Mouse (Mus musculus): ENCODE results near the gene Ank2. TPM values are rescaled to one million over a fixed set of nuclear protein-coding genes. Genes with fewer than 3 reads are reported as not detected.

The Ank2 gene
- polyA plus RNA-seq, 1 experiment from 2014 or later, result 24.9 TPM

DNA sequence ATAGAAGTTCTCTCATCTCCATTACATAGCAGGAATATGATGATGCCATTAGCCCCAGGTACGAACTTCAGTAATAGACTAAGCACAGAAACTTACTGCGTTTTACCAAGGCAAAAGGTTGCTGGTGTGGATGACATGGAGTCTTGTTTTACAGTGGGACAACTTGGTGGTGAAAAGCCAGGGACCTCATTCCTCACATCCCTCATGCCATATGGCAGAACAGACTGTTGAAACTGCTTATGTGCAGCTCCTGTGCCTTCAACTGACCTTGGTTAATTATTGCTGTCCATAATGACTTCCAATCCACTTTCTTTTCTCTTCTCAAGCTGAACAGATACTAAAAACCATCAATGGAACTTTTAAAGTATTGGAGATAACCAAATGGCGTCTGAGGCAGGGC, 298.4 kb downstream of the Ank2 start:
- Histone ChIP-seq H3K9ac (no peak overlapping the region), H3K4me1 (replicated peaks) (no peaks in the 10 kb centered on the region), H3K27ac (no peak overlapping the region), H3K4me2 (replicated peaks) (no peak overlapping the region), H3K27me3 (replicated peaks) (no peaks in the 10 kb centered on the region), H3K4me3 (replicated peaks) (no peak overlapping the region), H3K36me3 (no peaks in the 10 kb centered on the region), H3K9me3 (no peaks in the 10 kb centered on the region)
- 87% methylated on average over 3 of the region's 3 CpGs for WGBS
- no peak for ATAC-seq

GRCm38 (mm10) chr3:127199112-127199665, 300.0 kb downstream of the Ank2 start:
- no peak overlapping the region for H3K4me2 ChIP-seq (replicated peaks)
- no peak for ATAC-seq
- no peak overlapping the region for H3K27ac ChIP-seq
- no peaks in the 10 kb centered on the region for H3K9me3 ChIP-seq
- H3K27me3 ChIP-seq (replicated peaks), result no peaks in the 10 kb centered on the region
- no peaks in the 10 kb centered on the region for H3K36me3 ChIP-seq
- H3K4me3 ChIP-seq (replicated peaks), result no peak overlapping the region
- 90% methylated on average over 9 of the region's 9 CpGs for WGBS
- H3K9ac ChIP-seq, result no peak overlapping the region
- H3K4me1 ChIP-seq (replicated peaks), result no peaks in the 10 kb centered on the region

DNA sequence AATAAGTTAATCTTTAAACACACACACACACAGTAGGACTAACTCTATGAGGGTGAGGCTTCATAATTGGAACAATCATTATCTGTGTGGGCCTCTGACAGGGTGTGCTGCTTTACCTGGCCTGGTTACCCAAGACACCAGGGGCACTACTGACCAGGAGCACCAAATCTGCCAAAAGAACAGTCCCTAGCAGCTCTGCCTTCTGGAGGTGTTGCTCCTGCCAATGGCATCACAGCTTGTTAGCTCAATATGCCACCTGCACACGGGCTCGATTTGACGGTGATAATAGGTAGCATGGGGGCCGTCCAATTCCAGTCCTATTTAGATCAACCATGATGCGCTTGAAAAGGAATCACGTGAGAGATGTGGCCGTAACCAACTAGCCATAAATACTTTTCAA, 300.5 kb downstream of the Ank2 start:
- H3K36me3 ChIP-seq, result no peaks in the 10 kb centered on the region
- H3K9ac ChIP-seq, result no peak overlapping the region
- H3K4me3 ChIP-seq (replicated peaks), result no peak overlapping the region
- 90% methylated on average over 7 of the region's 7 CpGs for WGBS
- no peak overlapping the region for H3K4me2 ChIP-seq (replicated peaks)
- no peak for ATAC-seq
- H3K27me3 ChIP-seq (replicated peaks), result no peaks in the 10 kb centered on the region
- H3K9me3 ChIP-seq, result no peaks in the 10 kb centered on the region
- no peak overlapping the region for H3K27ac ChIP-seq
- H3K4me1 ChIP-seq (replicated peaks), result no peaks in the 10 kb centered on the region

DNA sequence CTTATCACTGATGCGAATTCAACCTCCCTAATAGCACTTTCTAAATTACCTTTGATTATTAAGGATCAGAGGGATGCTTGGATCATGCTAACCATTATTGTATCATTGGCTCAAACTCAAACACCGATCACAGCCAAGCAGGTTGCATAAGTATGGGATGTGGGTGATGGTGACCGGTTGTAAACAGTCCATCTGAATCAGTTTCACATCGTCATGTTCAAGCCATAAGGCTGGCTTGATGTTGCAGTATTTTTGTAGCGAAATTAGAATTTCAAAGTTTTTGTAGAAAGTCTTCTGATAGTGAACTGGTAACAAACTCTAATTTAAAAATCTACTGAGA, 310.4 kb downstream of the Ank2 start:
- Histone ChIP-seq H3K36me3 (no peaks in the 10 kb centered on the region), H3K9me3 (no peaks in the 10 kb centered on the region), H3K27me3 (replicated peaks) (no peaks in the 10 kb centered on the region), H3K4me3 (replicated peaks) (no peak overlapping the region), H3K27ac (no peak overlapping the region), H3K4me1 (replicated peaks) (no peaks in the 10 kb centered on the region), H3K9ac (no peak overlapping the region), H3K4me2 (replicated peaks) (no peak overlapping the region)
- 91% methylated on average over 5 of the region's 5 CpGs for WGBS
- no peak for ATAC-seq

GRCm38 (mm10) chr3:127188086-127188788, 310.9 kb downstream of the Ank2 start:
- WGBS, result 92% methylated on average over 5 of the region's 5 CpGs
- Histone ChIP-seq H3K4me3 (replicated peaks) (no peak overlapping the region), H3K4me2 (replicated peaks) (no peak overlapping the region), H3K27me3 (replicated peaks) (no peaks in the 10 kb centered on the region), H3K36me3 (no peaks in the 10 kb centered on the region), H3K9me3 (no peaks in the 10 kb centered on the region), H3K9ac (no peak overlapping the region), H3K4me1 (replicated peaks) (no peaks in the 10 kb centered on the region), H3K27ac (no peak overlapping the region)
- no peak for ATAC-seq

GRCm38 (mm10) chr3:127187081-127187480, 312.1 kb downstream of the Ank2 start:
- 86% methylated on average over 2 of the region's 2 CpGs for WGBS
- H3K9ac ChIP-seq, result no peak overlapping the region
- no peaks in the 10 kb centered on the region for H3K4me1 ChIP-seq (replicated peaks)
- no peaks in the 10 kb centered on the region for H3K9me3 ChIP-seq
- no peak overlapping the region for H3K27ac ChIP-seq
- H3K4me3 ChIP-seq (replicated peaks), result no peak overlapping the region
- H3K27me3 ChIP-seq (replicated peaks), result no peaks in the 10 kb centered on the region
- H3K36me3 ChIP-seq, result no peaks in the 10 kb centered on the region
- ATAC-seq, result no peak
- H3K4me2 ChIP-seq (replicated peaks), result no peak overlapping the region

DNA sequence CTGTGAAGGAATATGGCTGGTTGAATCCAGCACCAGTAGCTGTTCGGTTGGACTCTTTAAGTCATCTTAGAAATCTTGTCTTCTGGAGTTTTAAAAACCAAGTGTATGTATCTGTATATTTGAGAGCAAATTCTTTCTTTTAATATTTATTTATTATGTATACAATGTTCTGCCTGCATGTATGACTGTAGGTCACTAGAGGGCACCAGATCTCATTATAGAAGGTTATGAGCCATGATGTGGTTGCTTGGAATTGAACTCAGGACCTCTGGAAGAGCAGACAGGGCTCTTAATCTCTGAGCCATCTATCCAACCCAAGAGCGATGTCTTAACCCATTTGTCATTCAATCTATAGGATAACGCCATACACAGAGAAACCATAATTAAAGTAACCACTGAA, 312.9 kb downstream of the Ank2 start:
- H3K27me3 ChIP-seq (replicated peaks), result no peaks in the 10 kb centered on the region
- WGBS, result 91% methylated on average over 3 of the region's 3 CpGs
- no peak overlapping the region for H3K4me3 ChIP-seq (replicated peaks)
- no peaks in the 10 kb centered on the region for H3K36me3 ChIP-seq
- no peak overlapping the region for H3K9ac ChIP-seq
- no peak for ATAC-seq
- no peak overlapping the region for H3K4me2 ChIP-seq (replicated peaks)
- no peak overlapping the region for H3K27ac ChIP-seq
- no peaks in the 10 kb centered on the region for H3K9me3 ChIP-seq
- no peaks in the 10 kb centered on the region for H3K4me1 ChIP-seq (replicated peaks)

- Histone ChIP-seq H3K36me3 (no peaks in the 10 kb centered on the region), H3K4me1 (replicated peaks) (no peaks in the 10 kb centered on the region), H3K4me3 (replicated peaks) (no peak overlapping the region), H3K27ac (no peak overlapping the region), H3K9me3 (no peaks in the 10 kb centered on the region), H3K27me3 (replicated peaks) (no peaks in the 10 kb centered on the region), H3K4me2 (replicated peaks) (no peak overlapping the region), H3K9ac (no peak overlapping the region)
- ATAC-seq, result peak; percentile 47; the same call in 1 of the 2 replicates
- 15% methylated on average over 5 of the region's 5 CpGs for WGBS
Measured at GRCm38 (mm10) chr3:127183998-127184753, 315.0 kb downstream of the Ank2 start.

GRCm38 (mm10) chr3:127172697-127173096, 326.5 kb downstream of the Ank2 start:
- Histone ChIP-seq H3K4me3 (replicated peaks) (no peak overlapping the region), H3K9ac (no peak overlapping the region), H3K9me3 (no peaks in the 10 kb centered on the region), H3K27me3 (replicated peaks) (no peaks in the 10 kb centered on the region), H3K4me2 (replicated peaks) (no peak overlapping the region), H3K27ac (no peak overlapping the region), H3K4me1 (replicated peaks) (no peaks in the 10 kb centered on the region), H3K36me3 (no peaks in the 10 kb centered on the region)
- ATAC-seq, result no peak
- WGBS, result 73% methylated on average over 2 of the region's 2 CpGs

GRCm38 (mm10) chr3:127170246-127170645, 328.9 kb downstream of the Ank2 start:
- Histone ChIP-seq H3K9ac (no peak overlapping the region), H3K27ac (no peak overlapping the region), H3K4me1 (replicated peaks) (no peaks in the 10 kb centered on the region), H3K27me3 (replicated peaks) (no peaks in the 10 kb centered on the region), H3K4me2 (replicated peaks) (no peak overlapping the region), H3K9me3 (no peaks in the 10 kb centered on the region), H3K4me3 (replicated peaks) (no peak overlapping the region), H3K36me3 (no peaks in the 10 kb centered on the region)
- WGBS, result 75% methylated on average over 12 of the region's 12 CpGs
- no peak for ATAC-seq

GRCm38 (mm10) chr3:127169114-127169513, 330.0 kb downstream of the Ank2 start:
- no peaks in the 10 kb centered on the region for H3K9me3 ChIP-seq
- 80% methylated on average over 1 of the region's 1 CpGs for WGBS
- ATAC-seq, result peak; percentile 91

DNA sequence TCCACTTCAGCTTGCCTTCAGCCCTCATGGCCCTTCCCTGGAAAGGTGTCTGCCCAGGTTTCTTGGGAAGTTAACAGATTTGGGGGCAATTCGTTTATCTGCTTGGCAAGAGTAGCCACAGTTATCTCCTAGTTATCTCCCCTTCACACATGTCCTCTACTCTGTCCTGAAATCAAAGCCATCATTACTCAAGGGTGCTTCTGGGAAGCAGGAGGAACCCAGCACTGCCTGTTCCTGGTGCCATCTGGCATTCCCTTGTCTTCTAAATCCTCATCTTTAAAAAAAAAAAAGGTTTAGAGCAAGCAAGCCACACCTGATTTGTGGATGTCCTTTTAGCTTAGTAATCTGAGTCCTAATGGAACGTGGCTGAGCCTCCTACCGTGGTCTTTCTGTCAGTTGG, 335.4 kb downstream of the Ank2 start:
- ATAC-seq, result no peak
- H3K9ac ChIP-seq, result no peak overlapping the region

More at GRCm38 (mm10) chr3:127169114-127169513, 330.0 kb downstream of the Ank2 start:
- Histone ChIP-seq H3K4me3 (replicated peaks) (no peak overlapping the region), H3K9ac (no peak overlapping the region), H3K4me1 (replicated peaks) (no peaks in the 10 kb centered on the region), H3K27ac (no peak overlapping the region), H3K4me2 (replicated peaks) (no peak overlapping the region), H3K36me3 (no peaks in the 10 kb centered on the region), H3K27me3 (replicated peaks) (no peaks in the 10 kb centered on the region)

More for the DNA sequence above, 335.4 kb downstream of the Ank2 start:
- H3K27ac ChIP-seq, result no peak overlapping the region
- no peaks in the 10 kb centered on the region for H3K9me3 ChIP-seq
- H3K36me3 ChIP-seq, result no peaks in the 10 kb centered on the region
- peaks cover 7% of the 10 kb centered on the region; the same call in 1 of the 2 replicates for H3K4me1 ChIP-seq (replicated peaks)
- WGBS, result 67% methylated on average over 3 of the region's 3 CpGs
- H3K27me3 ChIP-seq (replicated peaks), result 0 out of 2 replicates have a peak, but pooled peaks cover 4% of the 10 kb centered on the region
- no peak overlapping the region for H3K4me2 ChIP-seq (replicated peaks)
- no peak overlapping the region for H3K4me3 ChIP-seq (replicated peaks)

Data from intestine, embryonic 15.5 days (tissue).